Mouse (Mus musculus): ENCODE data around the gene Ebf4.

DNA sequence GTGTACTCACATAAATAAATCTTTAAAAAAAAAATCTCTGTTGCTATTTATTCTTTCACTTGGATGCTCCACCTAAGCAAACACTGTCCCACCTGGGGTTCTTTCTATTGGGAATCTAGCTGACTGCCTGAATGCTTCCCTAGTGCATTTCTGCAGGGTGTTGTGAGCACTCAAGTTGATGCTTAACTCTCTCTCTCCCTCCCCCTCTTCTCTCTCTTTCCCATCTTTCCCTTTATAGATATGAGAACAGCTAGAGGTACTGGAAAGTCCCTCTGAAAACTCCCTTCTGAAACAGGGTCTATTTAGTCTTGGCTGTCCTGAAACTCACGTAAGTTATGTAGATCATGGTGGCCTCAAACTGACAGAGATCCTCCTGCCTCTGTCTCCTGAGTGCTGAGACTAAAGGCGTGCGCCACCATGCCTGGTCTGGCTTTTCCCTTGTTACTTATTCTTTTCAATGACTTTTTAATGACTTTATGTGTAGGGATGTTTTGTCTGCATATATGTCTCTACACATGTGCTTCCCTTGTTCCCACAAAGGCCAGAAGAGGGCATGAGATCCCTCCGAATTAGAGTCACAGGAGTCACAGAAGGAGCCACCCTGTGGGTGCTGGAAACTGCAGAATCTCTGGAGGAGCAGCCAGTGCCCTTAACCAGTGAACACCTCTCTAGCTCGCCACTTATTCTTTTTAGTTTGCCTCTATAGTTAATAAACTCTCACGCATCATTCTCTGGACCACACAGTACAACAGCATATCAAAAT is 119.3 kb downstream of the Ebf4 start:
- no peak for TF ChIP-seq CTCF (IDR thresholded peaks at IDR 0.05; ENCODE audit: extremely low read depth, insufficient read length, insufficient replicate concordance, low read depth, low read length)
- TF ChIP-seq POLR2A (IDR thresholded peaks at IDR 0.05; ENCODE audit: low read depth, low read length) = no peak
